ENCODE assay signal across 28 mouse cellular contexts in genomic region chr3:153334152-153334825, GRCm38 (mm10).
A peak's percentile ranks its signal among the peaks of the same experiment; 100 is the strongest.
DNase-seq lines count a peak whose midpoint lies in the region; ATAC-seq and TF ChIP-seq lines count a peak whose summit lies in the region.
"Had no signal": no experiment of that assay in that cellular context is flagged by ENCODE, and none has a peak within 500 bp of the region (broad histone marks: within the 10 kb centered on the region; RNA-seq: fewer than 3 reads in every experiment).

No protein-coding gene starts in this region.

- H3K9me3 ChIP-seq in intestine, postnatal 0 days (ENCODE audit: control insufficient read depth), result no peaks in the 10 kb centered on the region
- no peaks in the 10 kb centered on the region for H3K9me3 ChIP-seq in intestine, embryonic 15.5 days
- no peaks in the 10 kb centered on the region for H3K9me3 ChIP-seq in neural tube, embryonic 13.5 days
- no peaks in the 10 kb centered on the region for H3K9me3 ChIP-seq in neural tube, embryonic 15.5 days (replicated peaks)
- H3K9me3 ChIP-seq in hindbrain, postnatal 0 days (ENCODE audit: low read length), result no peaks in the 10 kb centered on the region
- H3K9me3 ChIP-seq: embryonic facial prominence, embryonic 13.5 days; hindbrain, embryonic 15.5 days; limb, embryonic 12.5 days; stomach, embryonic 15.5 days had no signal

- H3K27me3 ChIP-seq in intestine, postnatal 0 days (replicated peaks; ENCODE audit: control insufficient read depth, insufficient read depth, low read length), result no peaks in the 10 kb centered on the region
- H3K27me3 ChIP-seq in intestine, embryonic 15.5 days (replicated peaks), result no peaks in the 10 kb centered on the region
- H3K27me3 ChIP-seq in neural tube, embryonic 13.5 days, result no peaks in the 10 kb centered on the region
- H3K27me3 ChIP-seq in neural tube, embryonic 15.5 days (replicated peaks), result no peaks in the 10 kb centered on the region
- no peaks in the 10 kb centered on the region for H3K27me3 ChIP-seq in hindbrain, postnatal 0 days (ENCODE audit: insufficient read depth, low read length)
- H3K27me3 ChIP-seq: embryonic facial prominence, embryonic 13.5 days; hindbrain, embryonic 15.5 days; limb, embryonic 12.5 days; stomach, embryonic 15.5 days had no signal

- 48% methylated on average over 5 of the region's 5 CpGs for WGBS in intestine, postnatal 0 days
- WGBS in intestine, embryonic 15.5 days, result 53% methylated on average over 5 of the region's 5 CpGs
- 52% methylated on average over 5 of the region's 5 CpGs for WGBS in neural tube, embryonic 13.5 days
- WGBS in neural tube, embryonic 15.5 days, result 52% methylated on average over 5 of the region's 5 CpGs
- WGBS in hindbrain, postnatal 0 days, result 49% methylated on average over 5 of the region's 5 CpGs

- peak; percentile 12 to 36 for DNase-seq in cerebellum, postnatal 14 days
- DNase-seq in cerebellum, postnatal 36 days, result no peak
- no peak for DNase-seq in hindbrain, postnatal 0 days (ENCODE audit: low spot score)
- DNase-seq in thymus, postnatal 36 days, result no peak
- DNase-seq: adrenal gland, adult 8-10 months; cerebellum, adult 9-11 months; gastrocnemius, adult 2 months; kidney, adult 11 months; kidney, postnatal 10 days; lung, adult 18-20 months; lung, postnatal 14 days; midbrain, embryonic 14.5 days; right cerebral cortex, adult 18-20 months; thymus, postnatal 25 days had no signal

- no peak overlapping the region for H3K9ac ChIP-seq in intestine, postnatal 0 days (ENCODE audit: low read depth, low read length)
- no peak overlapping the region for H3K9ac ChIP-seq in intestine, embryonic 15.5 days
- no peak overlapping the region for H3K9ac ChIP-seq in neural tube, embryonic 13.5 days
- no peak overlapping the region for H3K9ac ChIP-seq in neural tube, embryonic 15.5 days (replicated peaks)
- no peak overlapping the region for H3K9ac ChIP-seq in hindbrain, postnatal 0 days (replicated peaks; ENCODE audit: low read length)
- H3K9ac ChIP-seq: embryonic facial prominence, embryonic 13.5 days; hindbrain, embryonic 15.5 days; limb, embryonic 12.5 days; stomach, embryonic 15.5 days had no signal

- no peak overlapping the region for H3K27ac ChIP-seq in intestine, postnatal 0 days (ENCODE audit: low read depth, low read length)
- no peak overlapping the region for H3K27ac ChIP-seq in intestine, embryonic 15.5 days
- no peak overlapping the region for H3K27ac ChIP-seq in neural tube, embryonic 13.5 days (replicated peaks)
- H3K27ac ChIP-seq in neural tube, embryonic 15.5 days (replicated peaks), result no peak overlapping the region
- no peak overlapping the region for H3K27ac ChIP-seq in hindbrain, postnatal 0 days
- H3K27ac ChIP-seq: embryonic facial prominence, embryonic 13.5 days; gastrocnemius, adult 2 months; hindbrain, embryonic 15.5 days; limb, embryonic 12.5 days; stomach, embryonic 15.5 days had no signal

- no peak overlapping the region for H3K4me2 ChIP-seq in intestine, postnatal 0 days (replicated peaks; ENCODE audit: low read depth)
- no peak overlapping the region for H3K4me2 ChIP-seq in intestine, embryonic 15.5 days (replicated peaks)
- no peak overlapping the region for H3K4me2 ChIP-seq in neural tube, embryonic 13.5 days
- no peak overlapping the region for H3K4me2 ChIP-seq in neural tube, embryonic 15.5 days
- no peak overlapping the region for H3K4me2 ChIP-seq in hindbrain, postnatal 0 days (ENCODE audit: low read depth, low read length)
- H3K4me2 ChIP-seq: embryonic facial prominence, embryonic 13.5 days; heart, embryonic 11.5 days; hindbrain, embryonic 15.5 days; limb, embryonic 12.5 days; liver, embryonic 11.5 days; stomach, embryonic 15.5 days had no signal

- H3K4me3 ChIP-seq in intestine, postnatal 0 days (ENCODE audit: low read depth, low read length), result no peak overlapping the region
- no peak overlapping the region for H3K4me3 ChIP-seq in intestine, embryonic 15.5 days (replicated peaks)
- H3K4me3 ChIP-seq in neural tube, embryonic 13.5 days, result no peak overlapping the region
- H3K4me3 ChIP-seq in neural tube, embryonic 15.5 days (replicated peaks), result no peak overlapping the region
- no peak overlapping the region for H3K4me3 ChIP-seq in hindbrain, postnatal 0 days (ENCODE audit: low read length)
- H3K4me3 ChIP-seq: embryonic facial prominence, embryonic 13.5 days; erythroblast, embryonic 14.5 days; gastrocnemius, adult 2 months; hindbrain, embryonic 15.5 days; limb, embryonic 12.5 days; stomach, embryonic 15.5 days had no signal

- H3K36me3 ChIP-seq in intestine, postnatal 0 days (ENCODE audit: control insufficient read depth, insufficient read depth), result no peaks in the 10 kb centered on the region
- H3K36me3 ChIP-seq in intestine, embryonic 15.5 days, result no peaks in the 10 kb centered on the region
- H3K36me3 ChIP-seq in neural tube, embryonic 13.5 days, result no peaks in the 10 kb centered on the region
- H3K36me3 ChIP-seq in neural tube, embryonic 15.5 days, result no peaks in the 10 kb centered on the region
- no peaks in the 10 kb centered on the region for H3K36me3 ChIP-seq in hindbrain, postnatal 0 days (ENCODE audit: insufficient read depth, low read length)
- H3K36me3 ChIP-seq: embryonic facial prominence, embryonic 13.5 days; hindbrain, embryonic 15.5 days; limb, embryonic 12.5 days; stomach, embryonic 15.5 days had no signal

- H3K4me1 ChIP-seq in intestine, postnatal 0 days (replicated peaks; ENCODE audit: control insufficient read depth, insufficient read depth, low read length), result no peaks in the 10 kb centered on the region
- 0 out of 2 replicates have a peak, but pooled peaks cover 2% of the 10 kb centered on the region for H3K4me1 ChIP-seq in intestine, embryonic 15.5 days (replicated peaks)
- H3K4me1 ChIP-seq in neural tube, embryonic 13.5 days (replicated peaks), result 0 out of 2 replicates have a peak, but pooled peaks cover 3% of the 10 kb centered on the region
- no peaks in the 10 kb centered on the region for H3K4me1 ChIP-seq in neural tube, embryonic 15.5 days
- H3K4me1 ChIP-seq in hindbrain, postnatal 0 days (ENCODE audit: insufficient read depth, low read length), result no peaks in the 10 kb centered on the region
- H3K4me1 ChIP-seq: embryonic facial prominence, embryonic 13.5 days; hindbrain, embryonic 15.5 days; limb, embryonic 12.5 days; stomach, embryonic 15.5 days had no signal

- TF ChIP-seq CTCF in intestine, postnatal 0 days (IDR thresholded peaks at IDR 0.05; ENCODE audit: low read depth), result peak; percentile 11; the same call in 1 of the 2 replicates
- 0 out of 2 replicates have a peak, but pooled peaks have one; percentile 1 for TF ChIP-seq CTCF in hindbrain, postnatal 0 days (IDR thresholded peaks at IDR 0.05; ENCODE audit: low read depth)

- ATAC-seq in intestine, postnatal 0 days, result no peak; the same call in 1 of the 2 replicates
- ATAC-seq in intestine, embryonic 15.5 days, result no peak
- peak; percentile 23; the same call in 1 of the 2 replicates for ATAC-seq in neural tube, embryonic 13.5 days (ENCODE audit: low read depth)
- ATAC-seq in neural tube, embryonic 15.5 days (ENCODE audit: low FRiP score), result no peak
- no peak for ATAC-seq in hindbrain, postnatal 0 days
- ATAC-seq: activated CD4-positive, CD25-positive, alpha-beta regulatory T cell, adult 4 months; CD4-positive, CD25-positive, alpha-beta regulatory T cell, adult 4 months; forebrain, embryonic 14.5 days had no signal

Comparison
In these comparisons a context has a peak if more than half of its experiments do, and no peak if none do; other contexts are left out.
1. DNase-seq: peak in cerebellum, postnatal 14 days (2 of 2); none in cerebellum, postnatal 36 days (0 of 2), hindbrain, postnatal 0 days (single experiment) and thymus, postnatal 36 days (0 of 2).